Mouse (Mus musculus): ENCODE data around the gene D130043K22Rik. TPM values are rescaled to one million over a fixed set of nuclear protein-coding genes. Genes with fewer than 3 reads are reported as not detected.

D130043K22Rik gene
- polyA plus RNA-seq (2014; fragmentation: Nextera tagmentation; extraction: Ambion mirVana), result 0.41 and 0.64 TPM in 2 replicates

GRCm38 (mm10) chr13:24844983-24845955 is at the start of gene D130043K22Rik:
Gene D130043K22Rik (plus strand): TSS chr13:24845135.
- 13% methylated on average over 40 of the region's 40 CpGs for WGBS
- ATAC-seq (ENCODE audit: insufficient number of reproducible peaks, insufficient read depth, low FRiP score, low read depth), result peak; percentile 85; the same call in 1 of the 2 replicates
- Histone ChIP-seq H3K4me1 (ENCODE audit: control insufficient read depth, insufficient read depth, low read length) (peaks cover 4% of the 10 kb centered on the region; the same call in 1 of the 2 replicates), H3K4me3 (ENCODE audit: low read depth, low read length) (peak within 1 kb of the TSS; percentile 32), H3K27ac (ENCODE audit: low read length) (no peak within 1 kb of the TSS), H3K9ac (replicated peaks; ENCODE audit: low read depth, low read length) (peak within 1 kb of the TSS; percentile 28; the same call in 1 of the 2 replicates), H3K9me3 (ENCODE audit: control insufficient read depth, low read depth, low read length) (no peaks in the 10 kb centered on the region), H3K36me3 (ENCODE audit: control insufficient read depth, insufficient read depth, low read length) (peaks cover 9% of the 10 kb centered on the region; the same call in 1 of the 2 replicates), H3K27me3 (ENCODE audit: control insufficient read depth, insufficient read depth, low read length) (no peaks in the 10 kb centered on the region), H3K4me2 (replicated peaks; ENCODE audit: low read depth, low read length) (peak within 1 kb of the TSS; percentile 69)

GRCm38 (mm10) chr13:24798686-24799085 is 46.2 kb upstream of the D130043K22Rik start:
- WGBS, result 94% methylated on average over 4 of the region's 4 CpGs
- Histone ChIP-seq H3K4me1 (ENCODE audit: control insufficient read depth, insufficient read depth, low read length) (peaks cover 4% of the 10 kb centered on the region; the same call in 1 of the 2 replicates), H3K27me3 (ENCODE audit: control insufficient read depth, insufficient read depth, low read length) (no peaks in the 10 kb centered on the region), H3K27ac (ENCODE audit: low read length) (no peak overlapping the region), H3K4me2 (replicated peaks; ENCODE audit: low read depth, low read length) (no peak overlapping the region), H3K9ac (replicated peaks; ENCODE audit: low read depth, low read length) (no peak overlapping the region), H3K4me3 (ENCODE audit: low read depth, low read length) (no peak overlapping the region), H3K36me3 (ENCODE audit: control insufficient read depth, insufficient read depth, low read length) (no peaks in the 10 kb centered on the region), H3K9me3 (ENCODE audit: control insufficient read depth, low read depth, low read length) (no peaks in the 10 kb centered on the region)
- ATAC-seq (ENCODE audit: insufficient number of reproducible peaks, insufficient read depth, low FRiP score, low read depth), result no peak

- Histone ChIP-seq H3K9me3 (ENCODE audit: control insufficient read depth, low read depth, low read length) (no peaks in the 10 kb centered on the region), H3K27ac (ENCODE audit: low read length) (no peak overlapping the region), H3K4me3 (ENCODE audit: low read depth, low read length) (peak overlapping the region; percentile 48; the same call in 1 of the 2 replicates), H3K4me1 (ENCODE audit: control insufficient read depth, insufficient read depth, low read length) (peaks cover 8% of the 10 kb centered on the region; the same call in 1 of the 2 replicates), H3K4me2 (replicated peaks; ENCODE audit: low read depth, low read length) (peak overlapping the region; percentile 54), H3K9ac (replicated peaks; ENCODE audit: low read depth, low read length) (peak overlapping the region; percentile 40; the same call in 1 of the 2 replicates), H3K36me3 (ENCODE audit: control insufficient read depth, insufficient read depth, low read length) (no peaks in the 10 kb centered on the region), H3K27me3 (ENCODE audit: control insufficient read depth, insufficient read depth, low read length) (no peaks in the 10 kb centered on the region)
- WGBS, result 61% methylated on average over 5 of the region's 5 CpGs
- ATAC-seq (ENCODE audit: insufficient number of reproducible peaks, insufficient read depth, low FRiP score, low read depth), result no peak
These were observed 45.6 kb upstream of the D130043K22Rik start for GRCm38 (mm10) chr13:24799378-24799777.

GRCm38 (mm10) chr13:24799925-24800673 is 44.8 kb upstream of the D130043K22Rik start:
- H3K4me3 ChIP-seq (ENCODE audit: low read depth, low read length), result peak overlapping the region; percentile 48
- under 1% methylated on average over 31 of the region's 31 CpGs for WGBS
- H3K9ac ChIP-seq (replicated peaks; ENCODE audit: low read depth, low read length), result peak overlapping the region; percentile 40; the same call in 1 of the 2 replicates
- H3K36me3 ChIP-seq (ENCODE audit: control insufficient read depth, insufficient read depth, low read length), result peaks cover 4% of the 10 kb centered on the region; the same call in 1 of the 2 replicates
- H3K4me2 ChIP-seq (replicated peaks; ENCODE audit: low read depth, low read length), result peak overlapping the region; percentile 54
- ATAC-seq (ENCODE audit: insufficient number of reproducible peaks, insufficient read depth, low FRiP score, low read depth), result no peak
- H3K9me3 ChIP-seq (ENCODE audit: control insufficient read depth, low read depth, low read length), result no peaks in the 10 kb centered on the region
- peaks cover 12% of the 10 kb centered on the region; the same call in 1 of the 2 replicates for H3K4me1 ChIP-seq (ENCODE audit: control insufficient read depth, insufficient read depth, low read length)
- H3K27ac ChIP-seq (ENCODE audit: low read length), result peak overlapping the region; percentile 59
- no peaks in the 10 kb centered on the region for H3K27me3 ChIP-seq (ENCODE audit: control insufficient read depth, insufficient read depth, low read length)

GRCm38 (mm10) chr13:24800674-24801307 is 44.1 kb upstream of the D130043K22Rik start:
- Histone ChIP-seq H3K9ac (replicated peaks; ENCODE audit: low read depth, low read length) (peak overlapping the region; percentile 99), H3K4me2 (replicated peaks; ENCODE audit: low read depth, low read length) (peak overlapping the region; percentile 54), H3K9me3 (ENCODE audit: control insufficient read depth, low read depth, low read length) (no peaks in the 10 kb centered on the region), H3K4me3 (ENCODE audit: low read depth, low read length) (peak overlapping the region; percentile 99), H3K4me1 (ENCODE audit: control insufficient read depth, insufficient read depth, low read length) (peaks cover 12% of the 10 kb centered on the region; the same call in 1 of the 2 replicates), H3K27me3 (ENCODE audit: control insufficient read depth, insufficient read depth, low read length) (no peaks in the 10 kb centered on the region), H3K36me3 (ENCODE audit: control insufficient read depth, insufficient read depth, low read length) (peaks cover 10% of the 10 kb centered on the region), H3K27ac (ENCODE audit: low read length) (peak overlapping the region; percentile 99)
- peak; percentile 96 for ATAC-seq (ENCODE audit: insufficient number of reproducible peaks, insufficient read depth, low FRiP score, low read depth)
- WGBS, result under 1% methylated on average over 42 of the region's 42 CpGs

GRCm38 (mm10) chr13:24801308-24801921 is 43.5 kb upstream of the D130043K22Rik start, which contains the start of gene BC005537:
Gene BC005537 (plus strand): TSS chr13:24801657.
- peak within 1 kb of the TSS; percentile 99 for H3K27ac ChIP-seq (ENCODE audit: low read length)
- H3K4me2 ChIP-seq (replicated peaks; ENCODE audit: low read depth, low read length), result peak within 1 kb of the TSS; percentile 74
- H3K36me3 ChIP-seq (ENCODE audit: control insufficient read depth, insufficient read depth, low read length), result peaks cover 14% of the 10 kb centered on the region
- no peaks in the 10 kb centered on the region for H3K9me3 ChIP-seq (ENCODE audit: control insufficient read depth, low read depth, low read length)
- peak within 1 kb of the TSS; percentile 99 for H3K4me3 ChIP-seq (ENCODE audit: low read depth, low read length)
- H3K4me1 ChIP-seq (ENCODE audit: control insufficient read depth, insufficient read depth, low read length), result peaks cover 12% of the 10 kb centered on the region; the same call in 1 of the 2 replicates
- WGBS, result under 1% methylated on average over 65 of the region's 74 CpGs
- peak within 1 kb of the TSS; percentile 99 for H3K9ac ChIP-seq (replicated peaks; ENCODE audit: low read depth, low read length)
- H3K27me3 ChIP-seq (ENCODE audit: control insufficient read depth, insufficient read depth, low read length), result no peaks in the 10 kb centered on the region
- ATAC-seq (ENCODE audit: insufficient number of reproducible peaks, insufficient read depth, low FRiP score, low read depth), result peak; percentile 53

GRCm38 (mm10) chr13:24802131-24802691 is 42.7 kb upstream of the D130043K22Rik start:
- H3K36me3 ChIP-seq (ENCODE audit: control insufficient read depth, insufficient read depth, low read length), result peaks cover 17% of the 10 kb centered on the region
- H3K4me1 ChIP-seq (ENCODE audit: control insufficient read depth, insufficient read depth, low read length), result peaks cover 12% of the 10 kb centered on the region; the same call in 1 of the 2 replicates
- H3K4me3 ChIP-seq (ENCODE audit: low read depth, low read length), result peak overlapping the region; percentile 99
- peak overlapping the region; percentile 99 for H3K9ac ChIP-seq (replicated peaks; ENCODE audit: low read depth, low read length)
- H3K9me3 ChIP-seq (ENCODE audit: control insufficient read depth, low read depth, low read length), result no peaks in the 10 kb centered on the region
- peak overlapping the region; percentile 99; the same call in 1 of the 2 replicates for H3K27ac ChIP-seq (ENCODE audit: low read length)
- H3K4me2 ChIP-seq (replicated peaks; ENCODE audit: low read depth, low read length), result peak overlapping the region; percentile 74
- under 1% methylated on average over 26 of the region's 26 CpGs for WGBS
- no peaks in the 10 kb centered on the region for H3K27me3 ChIP-seq (ENCODE audit: control insufficient read depth, insufficient read depth, low read length)
- ATAC-seq (ENCODE audit: insufficient number of reproducible peaks, insufficient read depth, low FRiP score, low read depth), result no peak

All from stomach, embryonic 14.5 days (tissue).